Mouse (Mus musculus): ENCODE data around the gene Crisp1. TPM values are rescaled to one million over a fixed set of nuclear protein-coding genes. Genes with fewer than 3 reads are reported as not detected.

Crisp1 gene
- total RNA-seq (2022): not detected

- no peak for DNase-seq (ENCODE audit: low spot score in 2 of 2)
These were observed at the start of gene Crisp1 for GRCm38 (mm10) chr17:40319062-40319461. Crisp1 (minus strand) TSS chr17:40319207.

- no peak for DNase-seq (ENCODE audit: low spot score in 2 of 2)
These were observed 23.5 kb upstream of the Crisp1 start for GRCm38 (mm10) chr17:40342497-40343009.

- no peak for DNase-seq (ENCODE audit: low spot score in 2 of 2)
These were observed 33.6 kb downstream of the Crisp1 start for GRCm38 (mm10) chr17:40285435-40285834.

GRCm38 (mm10) chr17:40275519-40275918 is 43.5 kb downstream of the Crisp1 start:
- no peak for DNase-seq (ENCODE audit: low spot score in 2 of 2)

- no peak for DNase-seq (ENCODE audit: low spot score in 2 of 2)
These were observed 44.0 kb downstream of the Crisp1 start for GRCm38 (mm10) chr17:40274906-40275470.

- no peak for DNase-seq (ENCODE audit: low spot score in 2 of 2)
These were observed 66.5 kb downstream of the Crisp1 start for GRCm38 (mm10) chr17:40252487-40252886.

Other genes with a start within 250 kb of the Crisp1 start
- not detected for gene AC192777.2, start 223.8 kb downstream of the Crisp1 start, total RNA-seq (2022)
- not detected for gene Pgk2, start 110.6 kb downstream of the Crisp1 start, total RNA-seq (2022)
- not detected for gene Crisp3, start 76.9 kb downstream of the Crisp1 start, total RNA-seq (2022)
- not detected for gene Esp8, start 200.8 kb upstream of the Crisp1 start, total RNA-seq (2022)
- gene Esp6, start 242.3 kb upstream of the Crisp1 start, total RNA-seq (2022): not detected